Mouse (Mus musculus) hindlimb bud, embryonic 11.5 days (tissue): ENCODE measurements around the gene Car11.

Source experiments
- DNase-seq: peaks from one replicate; pipeline ENCODE4 v3.0.0-alpha.2; 2012; ENCODE audit warnings: low read depth, low spot score; ENCODE audit errors: extremely low spot score

Gene Car11

DNA sequence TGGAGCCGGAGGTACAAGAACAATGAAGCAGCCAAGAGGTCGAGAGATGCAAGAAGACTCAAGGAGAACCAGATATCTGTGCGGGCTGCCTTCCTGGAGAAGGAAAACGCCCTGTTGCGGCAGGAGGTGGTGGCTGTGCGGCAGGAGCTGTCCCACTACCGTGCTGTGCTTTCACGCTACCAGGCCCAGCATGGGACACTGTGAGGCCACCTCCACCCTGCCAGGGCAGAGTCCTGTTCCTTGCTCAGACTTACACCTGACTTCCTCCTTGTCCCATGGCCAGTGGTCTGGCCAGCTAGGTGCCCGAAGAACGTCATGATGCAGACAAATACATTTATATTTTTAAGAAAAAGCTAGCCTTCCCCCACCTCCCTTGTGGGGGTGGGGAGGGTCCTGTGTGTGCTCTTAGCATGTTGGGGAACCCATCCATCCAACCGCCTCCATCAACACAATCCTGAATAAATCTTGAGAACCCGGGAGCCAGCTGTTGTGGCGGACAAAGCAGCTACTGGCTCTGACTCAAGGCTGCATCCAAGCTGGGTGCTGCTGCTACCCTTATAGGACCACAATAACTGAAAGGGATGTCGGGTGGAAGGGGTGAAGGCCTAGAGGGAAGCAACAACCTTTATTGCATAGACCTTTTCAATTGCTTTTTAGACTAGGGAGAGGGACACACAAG lies 10.2 kb downstream of the Car11 start:
- no peak for DNase-seq

DNA sequence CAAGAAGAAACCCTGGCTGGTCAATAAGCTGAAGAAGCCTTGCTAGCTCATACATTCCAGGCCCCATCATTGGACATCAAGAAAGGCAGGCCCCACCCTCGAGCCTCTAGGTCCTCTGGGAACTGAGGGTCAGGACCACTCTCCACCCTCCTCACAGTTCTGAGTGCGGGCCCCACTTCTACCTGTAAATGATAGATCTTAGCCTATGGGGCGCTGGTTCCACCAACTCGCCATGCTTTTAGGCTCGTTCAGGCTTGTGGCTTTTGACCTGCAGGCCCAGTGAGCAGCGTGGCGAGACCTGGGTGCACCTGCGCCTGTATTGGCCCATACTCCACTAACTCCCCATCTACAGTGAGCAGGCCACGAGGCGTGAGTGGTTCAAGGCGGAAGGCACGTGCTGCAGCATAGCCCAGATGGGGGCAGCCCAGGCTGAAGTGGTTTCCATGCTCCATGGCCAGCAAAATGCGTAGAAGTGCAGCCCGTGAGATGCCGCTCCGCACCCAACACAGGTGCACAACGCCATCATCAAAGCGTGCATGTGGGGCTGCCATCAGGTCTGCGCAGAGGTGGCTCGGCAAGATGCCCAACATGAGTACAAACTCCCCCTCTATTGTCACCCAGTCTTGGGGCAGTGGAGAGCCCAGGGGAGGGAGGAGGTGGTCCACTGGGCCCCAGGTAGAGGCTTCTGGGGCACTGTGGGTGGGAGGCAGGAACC lies 11.0 kb downstream of the Car11 start:
- no peak for DNase-seq

DNA sequence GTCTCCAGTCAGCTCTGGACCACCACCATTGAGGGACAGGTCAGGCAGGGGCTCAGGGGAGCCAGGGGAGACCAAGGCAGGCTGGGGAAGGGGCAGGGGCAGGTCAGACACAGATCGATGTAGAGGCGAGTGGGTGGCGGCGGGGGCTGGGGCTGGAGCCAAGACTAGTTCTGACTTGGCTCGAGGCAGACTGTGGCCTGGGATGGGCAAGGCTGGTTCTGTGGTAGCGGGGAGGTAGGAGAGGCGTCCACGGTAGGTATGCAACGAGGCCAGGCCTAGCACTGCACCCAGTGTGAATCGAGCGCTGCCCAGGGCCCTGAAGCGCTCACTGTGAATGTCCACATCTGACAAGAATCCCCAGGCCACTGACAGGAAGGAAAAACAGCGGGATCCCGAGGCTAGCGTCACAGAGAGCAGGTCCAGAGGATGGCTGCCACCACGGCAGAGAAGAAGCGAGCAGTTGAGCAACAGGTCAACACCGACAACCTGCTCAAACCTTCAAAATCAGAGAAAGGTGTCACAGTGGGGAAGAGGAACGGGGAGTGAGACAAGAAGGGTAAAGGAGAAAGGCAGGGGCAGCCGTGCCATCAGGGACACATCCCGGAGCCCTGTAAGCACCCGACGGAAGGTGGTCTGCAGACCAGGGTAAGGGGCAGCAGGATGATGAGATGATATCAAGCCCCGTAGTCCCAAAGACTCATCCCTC lies 11.8 kb downstream of the Car11 start:
- no peak for DNase-seq

DNA sequence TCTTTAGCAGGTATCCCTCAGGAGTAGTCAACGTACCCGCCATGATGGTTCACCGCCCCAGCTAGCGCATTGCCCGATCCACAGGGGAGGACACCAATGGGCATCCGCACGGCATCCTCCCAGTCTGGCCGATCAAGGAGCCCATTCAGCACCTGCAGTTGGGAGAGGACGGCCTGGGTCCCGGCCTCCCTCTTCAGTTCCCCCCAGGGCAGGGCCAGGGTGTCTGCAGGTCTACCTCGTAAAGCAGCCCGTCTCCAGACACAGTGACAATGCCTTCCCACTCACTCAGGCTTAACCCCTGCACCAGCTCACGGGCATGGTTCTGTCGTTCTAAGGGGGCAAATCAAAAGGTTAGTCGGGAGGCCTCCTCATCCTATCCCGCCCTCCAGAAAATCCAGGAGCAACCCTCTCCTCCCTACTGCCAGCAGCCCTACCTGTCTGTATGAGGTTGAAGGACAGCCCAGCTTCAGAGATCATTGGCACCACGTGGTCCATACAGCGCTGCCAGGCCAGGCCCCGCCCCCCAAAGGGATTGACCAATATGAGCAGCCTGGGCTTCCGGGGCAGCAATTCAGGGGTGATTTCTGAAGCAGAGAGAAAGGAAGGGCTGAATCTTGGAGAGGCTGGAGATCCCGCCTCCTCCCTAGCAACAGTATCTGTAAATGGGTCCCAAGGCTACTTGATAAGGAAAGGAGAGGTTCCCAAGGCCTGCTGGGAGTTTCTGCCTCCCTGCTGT lies 12.5 kb downstream of the Car11 start:
- DNase-seq = no peak

DNA sequence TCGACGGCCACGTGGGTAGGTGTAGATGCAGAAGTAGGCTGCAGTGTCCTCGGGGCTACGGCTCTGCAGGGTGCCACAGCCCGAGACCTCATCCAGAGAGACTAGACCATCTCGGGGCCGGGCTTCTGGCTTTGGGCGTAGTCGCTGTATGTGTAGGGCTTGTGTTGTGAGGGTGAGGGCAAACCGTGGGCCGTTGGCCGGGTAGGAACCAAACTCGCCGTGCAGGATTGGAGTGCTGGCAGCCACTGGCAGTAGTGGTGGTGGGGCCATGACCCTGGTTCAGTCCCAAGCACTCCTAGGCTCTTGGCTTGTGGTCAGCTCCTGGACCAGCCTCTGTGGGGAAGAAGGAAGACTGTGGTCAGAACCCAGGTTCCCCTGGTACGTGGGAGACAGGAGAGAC lies 13.8 kb downstream of the Car11 start:
- no peak for DNase-seq

DNA sequence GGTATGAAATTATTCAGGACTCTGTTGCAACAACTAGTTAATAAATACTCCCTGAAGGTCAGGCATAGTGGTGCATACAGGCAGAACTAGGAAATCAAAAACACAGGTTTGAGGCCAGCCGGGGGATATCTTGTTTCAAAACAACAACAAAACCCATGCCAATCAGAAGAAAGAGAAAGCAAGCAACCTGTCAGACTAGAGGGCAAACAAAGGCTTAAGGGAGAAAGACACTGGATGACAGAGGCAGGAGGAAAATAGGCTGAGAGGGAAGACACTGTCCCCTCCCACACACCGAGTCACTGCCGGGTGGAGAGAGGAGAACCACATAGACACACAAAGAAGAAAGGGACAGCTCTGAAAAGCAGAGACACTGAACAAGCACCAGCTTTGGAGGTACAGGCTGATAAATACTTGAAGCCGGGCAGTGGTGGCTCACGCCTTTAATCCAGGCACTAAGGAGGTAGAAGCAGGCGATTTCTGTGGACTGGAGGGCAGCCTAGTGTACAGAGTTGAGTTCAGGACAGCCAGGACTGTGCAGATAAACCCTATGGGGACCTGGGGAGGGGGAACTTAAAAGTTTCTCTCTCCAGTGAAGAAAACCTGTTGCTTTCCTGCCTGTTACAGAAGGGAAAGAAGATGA lies 14.4 kb downstream of the Car11 start:
- no peak for DNase-seq

DNA sequence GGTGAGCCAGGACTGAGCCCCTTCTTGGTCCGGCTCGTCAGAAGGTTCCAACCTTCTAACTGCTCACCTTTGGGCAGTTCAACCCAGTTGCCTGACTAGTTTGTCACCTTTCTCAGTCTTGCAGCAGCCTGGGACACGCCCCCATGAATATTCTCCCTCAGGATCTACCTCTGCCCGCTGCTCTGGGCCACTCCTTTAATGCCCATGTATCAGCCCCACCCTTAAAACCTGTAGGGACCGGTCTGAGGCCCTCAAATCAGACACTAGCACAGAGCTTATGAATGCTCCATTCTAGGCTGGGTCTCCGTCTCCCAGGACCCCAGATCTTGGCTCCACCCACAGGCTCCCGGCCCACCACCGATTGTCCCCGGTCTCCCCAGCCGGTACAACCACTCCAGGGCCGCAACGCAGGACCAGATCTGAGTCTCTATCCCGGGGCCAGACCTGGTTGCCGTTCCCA lies 15.0 kb downstream of the Car11 start:
- no peak for DNase-seq

DNA sequence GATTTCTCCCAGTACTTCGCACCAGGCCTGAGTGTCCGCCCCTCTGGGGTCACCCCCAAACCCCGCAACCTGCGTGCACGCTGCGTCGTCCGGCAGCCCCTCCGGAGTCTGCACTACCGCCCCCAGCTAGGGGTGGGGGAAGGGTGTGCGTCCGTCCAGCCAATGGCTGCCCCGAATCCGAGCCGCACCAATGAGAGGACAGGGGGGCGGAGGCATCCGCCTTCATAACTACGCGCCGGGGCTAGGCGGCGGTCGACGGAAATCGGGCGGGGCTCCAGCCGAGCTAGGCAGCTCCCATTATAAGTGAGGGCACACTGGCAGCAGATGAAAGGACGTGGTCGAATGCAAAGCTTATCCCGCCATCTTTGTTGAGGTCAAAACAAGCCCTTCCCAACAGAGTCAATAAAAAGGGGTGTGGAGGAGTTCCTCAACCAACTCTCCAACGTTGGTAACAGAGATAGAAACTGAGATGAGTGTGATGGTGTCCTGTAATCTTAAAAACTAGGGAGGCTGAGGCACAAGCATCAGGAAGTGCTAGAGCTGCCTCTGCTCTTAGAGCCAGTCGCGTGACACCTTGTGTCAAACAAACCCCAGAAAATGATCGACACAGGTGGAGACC lies 15.6 kb downstream of the Car11 start, which contains the start of gene Rpl18:
TSS of gene Rpl18 (plus strand) at position 368 of the 619 bp plus-strand sequence.
- no peak for DNase-seq

DNA sequence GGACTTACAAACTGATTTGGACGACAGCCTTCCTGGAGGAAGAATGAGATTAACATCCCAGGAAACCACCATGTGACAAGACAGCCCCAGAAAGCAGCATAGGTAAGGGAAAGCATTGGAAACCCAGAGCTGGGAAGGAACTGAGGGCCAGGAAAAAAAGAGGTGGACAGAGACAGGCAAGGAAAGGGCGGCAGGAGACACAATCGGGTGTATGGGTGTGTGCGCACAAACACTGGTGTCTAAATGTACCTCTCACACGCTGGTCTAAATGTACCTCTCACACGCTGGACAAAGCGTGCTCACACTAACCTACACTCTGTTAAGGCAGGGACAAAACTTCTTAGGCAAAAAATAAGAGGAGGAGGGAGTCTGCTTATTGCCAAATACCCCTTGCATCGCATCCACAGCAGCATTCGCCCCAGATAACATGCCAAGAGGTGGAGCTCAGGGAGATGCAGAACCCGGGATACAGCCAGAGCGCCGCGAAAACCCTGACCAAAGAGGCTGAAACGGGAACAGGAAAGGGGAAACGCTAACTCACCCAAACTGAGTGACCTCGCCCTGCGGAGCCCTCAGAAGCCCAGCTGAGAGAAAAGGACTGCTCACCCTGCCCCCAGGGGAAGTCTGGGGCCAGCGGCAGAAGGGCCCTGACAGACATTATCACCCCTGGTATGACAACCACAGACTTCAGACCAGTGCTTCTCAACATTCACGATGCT lies 16.3 kb downstream of the Car11 start:
- DNase-seq = no peak

DNA sequence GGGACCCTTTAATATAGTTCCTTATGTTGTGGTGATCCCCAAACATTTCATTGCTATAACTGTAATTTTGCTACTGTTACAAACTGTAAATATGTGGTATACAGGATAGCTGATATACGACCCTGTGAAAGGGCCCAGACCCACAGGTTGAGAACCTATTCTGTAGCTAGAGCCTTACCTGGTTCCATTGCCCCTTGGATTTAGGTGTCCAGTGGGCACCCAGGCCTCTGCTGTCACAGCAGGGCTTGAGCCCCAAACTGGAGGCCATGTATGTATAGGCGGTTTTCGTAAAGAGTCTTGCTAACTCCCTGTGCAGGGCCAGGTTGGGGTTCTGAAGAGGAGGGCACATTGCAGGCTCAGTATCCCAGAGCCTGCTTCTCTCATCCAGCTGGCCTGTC lies 16.8 kb downstream of the Car11 start:
- DNase-seq = no peak

DNA sequence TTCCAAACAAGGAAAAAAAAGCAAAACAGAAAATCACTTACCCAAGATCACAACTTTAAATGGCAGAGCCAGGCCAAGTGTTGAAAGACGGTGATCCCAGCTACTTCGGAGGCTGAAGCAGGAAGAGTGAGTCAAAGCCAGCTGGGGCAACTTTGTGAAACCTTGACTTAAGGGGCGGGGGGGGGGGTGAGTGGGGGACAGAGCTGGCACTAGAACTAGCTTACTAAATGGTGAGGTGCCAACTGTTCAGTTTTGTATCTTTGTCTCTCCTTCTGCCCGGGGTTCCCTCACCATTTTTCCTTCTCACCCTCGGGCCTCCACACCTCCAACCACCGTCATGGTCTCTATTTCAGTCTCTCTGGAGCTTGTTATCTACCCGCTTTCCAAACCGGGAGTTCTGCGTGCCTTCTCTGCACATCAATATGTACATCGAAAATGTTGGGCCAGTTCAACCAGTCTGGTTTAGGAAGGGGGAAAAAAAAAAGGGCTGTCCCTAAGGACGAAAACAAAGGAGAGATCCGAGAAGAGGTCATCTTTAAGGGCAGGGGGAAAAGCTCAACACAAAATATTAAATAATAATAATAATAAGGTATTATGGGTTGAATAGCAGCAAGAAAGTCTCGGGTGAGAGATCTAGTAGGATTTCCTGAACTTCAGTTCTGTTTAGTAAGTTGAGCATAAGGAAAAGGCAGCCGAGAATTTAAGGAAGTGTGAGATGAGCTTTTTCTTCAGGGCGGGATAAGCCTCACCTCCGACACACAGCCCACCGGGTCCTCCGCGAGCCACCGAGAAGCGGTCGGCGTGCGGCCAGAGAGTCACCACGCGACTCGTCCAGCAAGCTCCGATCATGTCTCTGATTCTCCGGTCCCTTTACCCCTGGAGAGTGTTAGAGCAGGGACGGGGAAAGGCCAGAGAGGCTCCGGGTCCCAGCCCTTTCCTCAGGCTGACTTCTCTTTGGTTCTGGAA lies 17.6 kb downstream of the Car11 start:
- DNase-seq = no peak

DNA sequence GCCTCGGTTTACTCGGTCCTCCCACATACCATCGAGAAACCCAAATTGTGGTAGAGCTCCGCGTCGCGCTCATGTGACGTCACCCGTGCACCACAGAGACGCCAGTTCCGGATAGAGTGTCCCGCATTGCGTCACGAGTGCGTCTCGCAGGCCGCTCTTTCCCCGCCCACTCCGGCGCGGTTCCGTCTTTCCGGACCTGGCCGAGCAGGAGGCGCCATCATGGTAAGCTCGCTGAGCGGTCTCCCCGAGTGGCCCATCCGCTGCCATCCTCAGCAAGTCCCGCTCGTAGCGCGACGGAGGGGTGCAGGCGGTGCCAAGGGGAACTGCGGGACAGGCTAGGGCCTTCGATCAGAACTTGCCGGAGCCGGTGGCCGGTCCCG lies 18.3 kb downstream of the Car11 start, which contains the start of gene Sphk2:
TSS of gene Sphk2 (minus strand) at position 85 of the 380 bp plus-strand sequence.
- DNase-seq = peak; percentile 99

DNA sequence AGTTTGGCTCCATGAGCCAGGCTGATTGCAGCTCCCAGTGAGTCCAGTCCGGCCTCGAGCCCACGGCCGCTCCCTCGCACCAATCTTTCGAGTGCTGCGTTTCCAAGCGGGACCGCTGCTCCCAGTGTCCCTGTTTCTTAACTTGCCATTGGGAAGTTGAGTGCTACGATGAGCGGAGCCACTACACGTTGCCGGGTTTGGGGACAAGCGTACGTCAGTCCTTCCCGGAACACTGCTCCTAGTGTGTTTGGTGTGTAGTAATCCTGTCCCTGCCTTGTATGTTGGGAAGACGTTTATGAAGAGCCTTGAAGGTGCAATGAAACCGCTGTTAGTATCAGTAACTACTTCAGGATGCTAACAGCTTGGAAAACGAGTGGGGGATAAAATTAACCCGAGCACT lies 18.7 kb downstream of the Car11 start:
- no peak for DNase-seq

DNA sequence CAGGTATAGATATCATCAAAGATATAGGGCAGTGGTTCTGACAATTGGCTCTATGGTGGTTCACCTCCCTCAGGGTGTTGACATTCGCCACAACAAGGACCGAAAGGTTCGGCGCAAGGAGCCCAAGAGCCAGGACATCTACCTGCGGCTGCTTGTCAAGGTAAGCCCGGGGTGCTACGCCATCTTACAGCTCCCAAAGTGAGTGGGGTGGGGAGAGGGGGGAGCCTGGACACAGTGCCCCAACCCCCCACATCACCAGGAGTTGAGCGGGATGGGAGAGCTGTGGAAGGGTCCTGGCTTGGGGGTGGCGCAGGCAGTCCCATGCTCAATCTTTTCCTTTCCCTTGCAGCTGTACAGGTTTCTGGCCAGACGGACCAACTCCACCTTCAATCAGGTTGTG lies 19.5 kb downstream of the Car11 start:
- no peak for DNase-seq

DNA sequence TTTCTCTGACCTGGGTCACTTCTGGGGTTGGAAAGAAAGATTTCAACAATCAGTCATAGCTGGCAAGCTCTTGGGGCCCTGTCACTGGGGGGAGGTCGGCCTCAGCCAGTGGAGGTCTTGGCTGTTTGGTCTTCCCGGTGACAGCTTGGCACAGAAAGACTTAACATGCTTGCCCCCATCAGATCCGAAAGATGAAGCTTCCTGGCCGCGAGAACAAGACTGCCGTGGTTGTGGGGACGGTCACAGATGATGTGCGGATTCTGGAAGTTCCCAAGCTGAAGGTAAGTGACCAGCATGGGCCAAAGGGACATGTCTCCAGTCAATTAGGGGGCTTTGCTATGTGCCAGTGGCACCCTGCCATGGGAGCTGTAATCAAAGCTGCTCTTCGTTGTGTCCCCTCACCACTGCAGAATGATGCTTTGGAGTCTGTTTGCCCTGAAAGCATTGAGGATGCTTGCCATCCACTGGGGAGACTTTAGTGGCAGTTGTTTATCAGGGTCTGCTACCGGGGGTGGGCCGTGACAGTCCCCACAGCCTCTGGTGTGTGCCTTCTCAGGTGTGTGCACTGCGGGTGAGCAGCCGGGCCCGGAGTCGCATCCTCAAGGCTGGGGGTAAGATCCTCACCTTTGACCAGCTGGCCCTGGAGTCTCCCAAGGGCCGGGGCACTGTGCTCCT lies 20.2 kb downstream of the Car11 start:
- DNase-seq = no peak

DNA sequence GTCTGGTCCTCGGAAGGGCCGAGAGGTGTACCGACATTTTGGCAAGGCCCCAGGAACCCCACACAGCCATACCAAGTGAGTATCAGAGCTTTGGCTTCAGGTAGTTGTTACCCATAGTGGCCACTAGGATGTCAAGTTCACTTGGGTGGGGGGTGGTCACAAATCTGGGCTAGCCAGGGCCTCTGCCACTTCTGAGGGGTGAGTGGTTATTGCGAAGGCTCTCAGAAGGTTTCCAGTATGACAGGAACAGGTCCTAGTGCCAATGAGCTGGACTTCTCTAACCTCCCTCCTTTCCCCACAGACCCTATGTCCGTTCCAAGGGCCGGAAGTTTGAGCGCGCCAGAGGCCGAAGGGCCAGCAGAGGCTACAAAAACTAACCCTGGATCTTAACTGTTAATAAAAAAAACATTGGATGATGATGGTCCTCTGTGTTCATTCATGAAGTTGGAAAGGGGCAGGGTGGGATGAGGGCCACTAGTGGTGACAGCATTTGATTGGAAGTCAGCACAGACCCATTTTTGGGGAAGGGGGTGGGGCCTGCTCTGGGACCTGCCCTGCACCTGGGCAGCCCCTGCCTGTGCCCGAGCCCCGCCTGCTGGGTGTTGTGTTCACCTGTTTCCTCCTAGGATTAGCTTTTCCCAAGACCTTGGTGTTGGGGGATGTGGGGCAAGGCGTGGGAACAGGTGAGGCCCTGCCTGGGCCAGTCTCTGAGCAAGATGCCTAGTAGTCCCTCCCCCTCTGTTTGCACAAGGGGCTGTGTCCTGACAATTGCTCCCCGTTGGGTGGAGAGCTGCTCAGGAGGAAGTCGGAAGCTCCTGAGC lies 21.0 kb downstream of the Car11 start, which contains the start of gene Fam83e:
TSS of gene Fam83e (plus strand) at position 800 of the 821 bp plus-strand sequence.
- no peak for DNase-seq

DNA sequence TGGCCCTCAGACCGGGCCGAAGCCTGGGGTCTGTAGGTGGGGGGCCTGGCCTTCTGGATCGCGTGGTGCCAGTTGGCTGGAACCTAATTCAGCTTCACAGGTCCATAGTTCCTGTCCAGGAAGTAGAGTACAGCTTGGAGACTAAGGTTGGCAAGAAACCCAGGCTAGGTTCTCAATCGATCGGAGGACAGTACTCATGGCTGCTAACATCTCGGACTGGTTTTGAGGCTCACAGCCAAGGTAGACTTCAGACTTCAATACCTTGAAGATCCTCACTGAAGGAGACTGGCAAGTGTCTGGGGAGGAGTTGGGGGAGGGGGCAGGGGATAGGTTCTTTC lies 21.6 kb downstream of the Car11 start:
- no peak for DNase-seq
